Mouse (Mus musculus) retina, adult 2 months (tissue): ENCODE measurements around the gene Garem2.
"Not testable (repeated sequence)": the region's sequence is repeated elsewhere in the genome, so short reads cannot be mapped to it uniquely, and the experiment has no call there.

Source experiments
- DNase-seq: peaks from one replicate; pipeline ENCODE4 v3.0.0-alpha.2; 2012; ENCODE audit warnings: low read depth, low spot score

Gene Garem2

GRCm38 (mm10) chr5:30104841-30105667 lies at the start of gene Garem2:
TSS of gene Garem2 (plus strand) at chr5:30105161.
- no peak for DNase-seq

GRCm38 (mm10) chr5:30058216-30058731 lies 46.7 kb upstream of the Garem2 start:
- DNase-seq: no peak

- not testable (repeated sequence) for DNase-seq
Observed at GRCm38 (mm10) chr5:30059607-30060006, 45.4 kb upstream of the Garem2 start.

- DNase-seq: no peak
Observed at GRCm38 (mm10) chr5:30067726-30068125, 37.2 kb upstream of the Garem2 start.

GRCm38 (mm10) chr5:30071677-30072076 lies 33.3 kb upstream of the Garem2 start:
- DNase-seq: no peak

- no peak for DNase-seq
Observed at GRCm38 (mm10) chr5:30072377-30072776, 32.6 kb upstream of the Garem2 start.

- peak; percentile 59 for DNase-seq
Observed at GRCm38 (mm10) chr5:30072825-30073821, 31.8 kb upstream of the Garem2 start, which contains the start of gene Tyms. TSS of gene Tyms (minus strand) at chr5:30073617.

- DNase-seq: no peak
Observed at GRCm38 (mm10) chr5:30092701-30093100, 12.3 kb upstream of the Garem2 start.

GRCm38 (mm10) chr5:30094399-30094798 lies 10.6 kb upstream of the Garem2 start:
- no peak for DNase-seq

GRCm38 (mm10) chr5:30095731-30096130 lies 9.2 kb upstream of the Garem2 start:
- DNase-seq: no peak

- no peak for DNase-seq
Observed at GRCm38 (mm10) chr5:30098260-30098659, 6.7 kb upstream of the Garem2 start.

GRCm38 (mm10) chr5:30103340-30103739 lies 1.6 kb upstream of the Garem2 start:
- no peak for DNase-seq

- no peak for DNase-seq
Observed at GRCm38 (mm10) chr5:30104339-30104738, 622 bp upstream of the Garem2 start.

GRCm38 (mm10) chr5:30105668-30106300 lies 823 bp downstream of the Garem2 start, which contains the start of gene 3110082J24Rik:
TSS of gene 3110082J24Rik (minus strand) at chr5:30106086.
- no peak for DNase-seq

GRCm38 (mm10) chr5:30106756-30107155 lies 1.8 kb downstream of the Garem2 start:
- DNase-seq: no peak

- DNase-seq: no peak
Observed at GRCm38 (mm10) chr5:30107186-30107585, 2.2 kb downstream of the Garem2 start.

GRCm38 (mm10) chr5:30107611-30108041 lies 2.7 kb downstream of the Garem2 start:
- DNase-seq: no peak

- DNase-seq: no peak
Observed at GRCm38 (mm10) chr5:30108233-30108632, 3.3 kb downstream of the Garem2 start.

- DNase-seq: no peak
Observed at GRCm38 (mm10) chr5:30109899-30110298, 4.9 kb downstream of the Garem2 start.

GRCm38 (mm10) chr5:30110371-30111060 lies 5.6 kb downstream of the Garem2 start:
- DNase-seq: no peak

GRCm38 (mm10) chr5:30111126-30111525 lies 6.2 kb downstream of the Garem2 start:
- no peak for DNase-seq
